Mouse (Mus musculus): ENCODE measurements around the gene Lancl1. TPM values are rescaled to one million over a fixed set of nuclear protein-coding genes. Genes with fewer than 3 reads are reported as not detected.

Lancl1 gene
- total RNA-seq, 1 experiment, result 41.2 TPM

DNA sequence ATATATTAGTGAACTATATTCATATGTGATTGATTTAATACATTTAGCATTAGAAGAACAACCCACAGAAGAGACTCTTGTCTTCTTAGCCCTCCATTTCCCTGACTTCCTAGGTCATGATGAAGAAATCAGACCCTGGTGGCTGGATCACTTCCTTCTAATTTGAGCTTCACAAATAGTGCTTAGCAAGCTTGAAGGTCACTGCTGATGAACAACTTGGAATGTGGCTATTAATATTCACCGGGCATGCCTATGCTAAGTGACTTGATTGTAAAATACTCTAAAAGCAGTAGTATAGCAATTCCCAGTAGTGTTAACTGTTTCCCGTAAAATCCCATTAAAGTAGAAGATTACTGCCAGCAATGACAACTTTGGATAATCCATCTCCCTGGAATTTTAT, 63.2 kb downstream of the Lancl1 start:
- H3K27ac ChIP-seq (ENCODE audit: insufficient read depth, low read depth, low read length, poor library complexity, severe bottlenecking), result no peak overlapping the region
- H3K9me3 ChIP-seq (ENCODE audit: control insufficient read depth, insufficient read depth, low read depth, low read length), result no peaks in the 10 kb centered on the region
- no peaks in the 10 kb centered on the region for H3K4me1 ChIP-seq (ENCODE audit: control insufficient read depth in 2 of 2, insufficient read depth in 2 of 2, low read length in 2 of 2, poor library complexity in 1 of 2)
- no peak for DNase-seq (ENCODE audit: low read depth, low spot score)
- H3K36me3 ChIP-seq (ENCODE audit: control insufficient read depth, insufficient read depth, low read length, poor library complexity, severe bottlenecking), result no peaks in the 10 kb centered on the region
- H3K4me3 ChIP-seq (ENCODE audit: insufficient read depth in 1 of 2, low read depth in 1 of 2, low read length in 2 of 2, poor library complexity in 1 of 2, severe bottlenecking in 1 of 2), result no peak overlapping the region
- no peak for TF ChIP-seq HCFC1 (IDR thresholded peaks at IDR 0.05; ENCODE audit: borderline replicate concordance, insufficient read depth, low read length)
- no peak for TF ChIP-seq CHD2 (IDR thresholded peaks at IDR 0.05; ENCODE audit: low read depth, low read length)
- TF ChIP-seq ZC3H11A (IDR thresholded peaks at IDR 0.05; ENCODE audit: borderline replicate concordance, low read depth, low read length), result no peak
- no peak for TF ChIP-seq ZNF384 (IDR thresholded peaks at IDR 0.05; ENCODE audit: low read depth, low read length)
- TF ChIP-seq MAFK (IDR thresholded peaks at IDR 0.05; ENCODE audit: insufficient read depth, low read depth, low read length), result no peak
- in situ Hi-C loops (cut with MboI; ENCODE audit: low sequenced_read_pairs in 2 of 2, unreplicated experiment in 2 of 2), result no loop called here
- H3K9ac ChIP-seq (ENCODE audit: insufficient read depth, low read depth, low read length, poor library complexity, severe bottlenecking), result no peak overlapping the region

DNA sequence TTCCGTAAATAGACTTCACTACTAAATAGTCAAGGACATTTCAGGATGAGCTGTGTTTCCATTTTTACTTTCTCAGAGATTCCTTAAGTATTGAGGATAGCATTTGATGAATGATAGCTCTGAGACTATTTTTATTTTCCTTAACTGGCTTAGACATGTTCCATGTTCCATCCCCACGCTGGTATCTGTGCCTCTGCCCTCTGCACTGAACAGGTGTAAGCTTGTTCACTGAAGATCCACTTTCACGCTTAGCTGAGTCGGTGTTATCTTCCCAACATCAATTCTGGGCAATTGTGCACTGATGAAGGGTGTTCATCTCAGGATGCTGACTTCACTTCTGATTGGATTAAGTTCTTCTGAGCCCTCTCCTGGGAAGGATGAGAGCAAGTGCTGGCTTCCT, 73.8 kb downstream of the Lancl1 start:
- Histone ChIP-seq H3K36me3 (ENCODE audit: control insufficient read depth, insufficient read depth, low read length, poor library complexity, severe bottlenecking) (no peaks in the 10 kb centered on the region), H3K9ac (ENCODE audit: insufficient read depth, low read depth, low read length, poor library complexity, severe bottlenecking) (no peak overlapping the region), H3K4me3 (ENCODE audit: insufficient read depth in 1 of 2, low read depth in 1 of 2, low read length in 2 of 2, poor library complexity in 1 of 2, severe bottlenecking in 1 of 2) (no peak overlapping the region), H3K9me3 (ENCODE audit: control insufficient read depth, insufficient read depth, low read depth, low read length) (no peaks in the 10 kb centered on the region), H3K27ac (ENCODE audit: insufficient read depth, low read depth, low read length, poor library complexity, severe bottlenecking) (no peak overlapping the region), H3K4me1 (ENCODE audit: control insufficient read depth in 2 of 2, insufficient read depth in 2 of 2, low read length in 2 of 2, poor library complexity in 1 of 2) (peaks cover 0 to 7% of the 10 kb centered on the region in 2 experiments; a peak in 3 of 4 replicates)
- no peak for DNase-seq (ENCODE audit: low read depth, low spot score)
- TF ChIP-seq CHD2 (IDR thresholded peaks at IDR 0.05; ENCODE audit: low read depth, low read length) (no peak), HCFC1 (IDR thresholded peaks at IDR 0.05; ENCODE audit: borderline replicate concordance, insufficient read depth, low read length) (no peak), MAFK (IDR thresholded peaks at IDR 0.05; ENCODE audit: insufficient read depth, low read depth, low read length) (no peak), ZC3H11A (IDR thresholded peaks at IDR 0.05; ENCODE audit: borderline replicate concordance, low read depth, low read length) (no peak), ZNF384 (IDR thresholded peaks at IDR 0.05; ENCODE audit: low read depth, low read length) (no peak)
- in situ Hi-C loops (cut with MboI; ENCODE audit: low sequenced_read_pairs in 2 of 2, unreplicated experiment in 2 of 2), result no loop called here

DNA sequence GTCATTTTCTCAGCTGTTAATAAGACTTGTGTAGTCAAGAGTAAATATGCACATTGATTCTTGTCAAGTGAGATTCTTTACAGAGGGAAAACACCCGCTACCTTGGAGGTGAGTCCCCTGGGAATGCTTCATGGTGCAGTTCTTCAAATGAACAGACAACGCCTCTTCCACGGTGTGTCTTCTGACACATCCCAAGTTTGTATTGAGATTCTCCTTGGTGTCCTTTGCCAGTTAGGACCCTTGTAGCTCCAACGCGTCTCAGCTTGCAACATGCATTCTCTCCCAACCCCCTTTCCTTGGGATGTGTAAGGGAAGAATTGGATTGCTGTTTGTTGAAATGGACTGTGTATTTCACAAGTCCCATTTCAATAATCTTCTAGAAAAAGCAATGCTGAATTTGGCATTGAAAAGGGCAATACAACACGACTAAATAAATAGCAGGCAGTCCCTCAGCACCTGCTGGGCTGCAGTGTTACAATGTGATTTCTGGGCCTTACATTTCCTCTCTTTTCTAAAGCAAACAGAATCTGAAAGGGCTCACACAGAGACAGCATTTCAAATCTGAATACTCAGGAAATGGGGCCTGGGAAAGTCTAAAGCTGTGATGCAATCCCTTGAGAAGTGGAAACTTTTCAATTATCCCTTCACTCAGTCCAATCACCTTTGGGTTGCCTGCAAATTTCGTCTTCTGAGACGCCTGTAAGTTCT, 78.0 kb downstream of the Lancl1 start:
- no peak overlapping the region for H3K9ac ChIP-seq (ENCODE audit: insufficient read depth, low read depth, low read length, poor library complexity, severe bottlenecking)
- TF ChIP-seq CHD2 (IDR thresholded peaks at IDR 0.05; ENCODE audit: low read depth, low read length), result peak; percentile 58; the same call in 1 of the 2 replicates
- no peak for TF ChIP-seq ZNF384 (IDR thresholded peaks at IDR 0.05; ENCODE audit: low read depth, low read length)
- TF ChIP-seq ZC3H11A (IDR thresholded peaks at IDR 0.05; ENCODE audit: borderline replicate concordance, low read depth, low read length), result no peak
- no peak for TF ChIP-seq HCFC1 (IDR thresholded peaks at IDR 0.05; ENCODE audit: borderline replicate concordance, insufficient read depth, low read length)
- no peaks in the 10 kb centered on the region for H3K36me3 ChIP-seq (ENCODE audit: control insufficient read depth, insufficient read depth, low read length, poor library complexity, severe bottlenecking)
- no peak overlapping the region for H3K4me3 ChIP-seq (ENCODE audit: insufficient read depth in 1 of 2, low read depth in 1 of 2, low read length in 2 of 2, poor library complexity in 1 of 2, severe bottlenecking in 1 of 2)
- peak overlapping the region; percentile 48; the same call in 1 of the 2 replicates for H3K27ac ChIP-seq (ENCODE audit: insufficient read depth, low read depth, low read length, poor library complexity, severe bottlenecking)
- in situ Hi-C loops (cut with MboI; ENCODE audit: low sequenced_read_pairs in 2 of 2, unreplicated experiment in 2 of 2), result no loop called here
- no peaks in the 10 kb centered on the region for H3K9me3 ChIP-seq (ENCODE audit: control insufficient read depth, insufficient read depth, low read depth, low read length)
- H3K4me1 ChIP-seq (ENCODE audit: control insufficient read depth in 2 of 2, insufficient read depth in 2 of 2, low read length in 2 of 2, poor library complexity in 1 of 2), result peaks cover 0 to 9% of the 10 kb centered on the region in 2 experiments; a peak in 3 of 4 replicates
- peak; percentile 40 for DNase-seq (ENCODE audit: low read depth, low spot score)

DNA sequence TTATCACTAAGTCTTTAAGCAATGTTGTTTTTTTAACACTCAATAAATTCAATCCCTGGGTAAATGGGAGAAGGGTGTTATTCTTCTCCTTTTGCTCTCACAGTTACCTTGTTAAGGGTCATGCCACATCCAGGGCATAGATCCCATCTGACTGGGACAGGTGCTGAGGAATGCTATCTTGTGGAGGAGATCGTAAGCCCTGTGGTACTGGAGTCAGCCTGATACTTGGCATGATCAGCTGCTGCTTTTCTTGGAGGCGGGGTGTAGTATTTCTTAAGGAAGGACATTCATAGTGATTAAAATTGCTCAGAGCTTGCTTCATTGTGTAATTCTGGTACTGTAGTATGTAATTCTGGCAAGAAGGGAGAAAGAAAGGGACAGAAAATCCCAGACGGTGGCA, 81.3 kb downstream of the Lancl1 start:
- H3K4me3 ChIP-seq (ENCODE audit: insufficient read depth in 1 of 2, low read depth in 1 of 2, low read length in 2 of 2, poor library complexity in 1 of 2, severe bottlenecking in 1 of 2), result no peak overlapping the region
- no peaks in the 10 kb centered on the region for H3K36me3 ChIP-seq (ENCODE audit: control insufficient read depth, insufficient read depth, low read length, poor library complexity, severe bottlenecking)
- in situ Hi-C loops (cut with MboI; ENCODE audit: low sequenced_read_pairs in 2 of 2, unreplicated experiment in 2 of 2), result no loop called here
- H3K9ac ChIP-seq (ENCODE audit: insufficient read depth, low read depth, low read length, poor library complexity, severe bottlenecking), result no peak overlapping the region
- TF ChIP-seq MAFK (IDR thresholded peaks at IDR 0.05; ENCODE audit: insufficient read depth, low read depth, low read length) (no peak), CHD2 (IDR thresholded peaks at IDR 0.05; ENCODE audit: low read depth, low read length) (no peak), ZC3H11A (IDR thresholded peaks at IDR 0.05; ENCODE audit: borderline replicate concordance, low read depth, low read length) (no peak), HCFC1 (IDR thresholded peaks at IDR 0.05; ENCODE audit: borderline replicate concordance, insufficient read depth, low read length) (no peak), ZNF384 (IDR thresholded peaks at IDR 0.05; ENCODE audit: low read depth, low read length) (no peak)
- peaks cover 0 to 5% of the 10 kb centered on the region in 2 experiments; a peak in 2 of 4 replicates for H3K4me1 ChIP-seq (ENCODE audit: control insufficient read depth in 2 of 2, insufficient read depth in 2 of 2, low read length in 2 of 2, poor library complexity in 1 of 2)
- no peak overlapping the region for H3K27ac ChIP-seq (ENCODE audit: insufficient read depth, low read depth, low read length, poor library complexity, severe bottlenecking)
- no peak for DNase-seq (ENCODE audit: low read depth, low spot score)
- H3K9me3 ChIP-seq (ENCODE audit: control insufficient read depth, insufficient read depth, low read depth, low read length), result no peaks in the 10 kb centered on the region

Measured in ES-E14 (cell line).